Mouse (Mus musculus) ovary, postnatal 10 days (tissue): Measurements from ENCODE around the gene Dennd6a.

Source experiments
- DNase-seq: peaks from one replicate; pipeline ENCODE4 v3.0.0; 2022; ENCODE audit warnings: low spot score

Dennd6a gene

GRCm38 (mm10) chr14:26571951-26572675 lies 1.5 kb upstream of the Dennd6a start:
- DNase-seq = no peak

GRCm38 (mm10) chr14:26576255-26576780 lies 2.7 kb downstream of the Dennd6a start:
- no peak for DNase-seq

- no peak for DNase-seq
Measured at GRCm38 (mm10) chr14:26578791-26579191, 5.1 kb downstream of the Dennd6a start.

- DNase-seq = peak; percentile 72
Measured at GRCm38 (mm10) chr14:26579346-26580343, 6.0 kb downstream of the Dennd6a start.

GRCm38 (mm10) chr14:26583645-26584044 lies 10.0 kb downstream of the Dennd6a start:
- no peak for DNase-seq

- no peak for DNase-seq
Measured at GRCm38 (mm10) chr14:26587116-26587515, 13.5 kb downstream of the Dennd6a start.

- no peak for DNase-seq
Measured at GRCm38 (mm10) chr14:26591353-26591752, 17.7 kb downstream of the Dennd6a start.

GRCm38 (mm10) chr14:26593281-26593895 lies 19.7 kb downstream of the Dennd6a start:
- no peak for DNase-seq

- DNase-seq = no peak
Measured at GRCm38 (mm10) chr14:26595167-26595566, 21.5 kb downstream of the Dennd6a start.

- no peak for DNase-seq
Measured at GRCm38 (mm10) chr14:26595695-26596365, 22.2 kb downstream of the Dennd6a start.

GRCm38 (mm10) chr14:26605354-26605753 lies 31.7 kb downstream of the Dennd6a start:
- DNase-seq = no peak

GRCm38 (mm10) chr14:26609674-26610073 lies 36.0 kb downstream of the Dennd6a start:
- no peak for DNase-seq

GRCm38 (mm10) chr14:26610689-26611088 lies 37.0 kb downstream of the Dennd6a start:
- DNase-seq = no peak

GRCm38 (mm10) chr14:26625301-26625700 lies 51.6 kb downstream of the Dennd6a start:
- no peak for DNase-seq

- no peak for DNase-seq
Measured at GRCm38 (mm10) chr14:26626605-26627140, 53.0 kb downstream of the Dennd6a start.

- DNase-seq = no peak
Measured at GRCm38 (mm10) chr14:26637025-26637850, 63.6 kb downstream of the Dennd6a start.

GRCm38 (mm10) chr14:26637851-26638707 lies 64.4 kb downstream of the Dennd6a start, which contains the start of gene Arf4:
Gene Arf4, plus strand, starts transcription at chr14:26638074.
- peak; percentile 88 for DNase-seq

GRCm38 (mm10) chr14:26638708-26639084 lies 65.0 kb downstream of the Dennd6a start:
- peak; percentile 21 for DNase-seq

GRCm38 (mm10) chr14:26639251-26639650 lies 65.6 kb downstream of the Dennd6a start:
- no peak for DNase-seq
